Mouse (Mus musculus) spleen, adult 12 weeks (tissue): ENCODE data around the gene Rbm20.

Experiments used
- DNase-seq: peaks from one replicate; pipeline ENCODE4 v3.0.0; 2022; ENCODE audit warnings: low spot score

Rbm20 gene

GRCm38 (mm10) chr19:53671432-53671831 lies 5.7 kb upstream of the Rbm20 start:
- no peak for DNase-seq

GRCm38 (mm10) chr19:53674131-53674925 lies 2.8 kb upstream of the Rbm20 start:
- no peak for DNase-seq

- no peak for DNase-seq
Observed at GRCm38 (mm10) chr19:53676228-53676627, 878 bp upstream of the Rbm20 start.

GRCm38 (mm10) chr19:53679194-53679593 lies 2.1 kb downstream of the Rbm20 start:
- no peak for DNase-seq

GRCm38 (mm10) chr19:53679981-53680380 lies 2.9 kb downstream of the Rbm20 start:
- DNase-seq = no peak

GRCm38 (mm10) chr19:53682427-53682826 lies 5.3 kb downstream of the Rbm20 start:
- DNase-seq = no peak

- no peak for DNase-seq
Observed at GRCm38 (mm10) chr19:53687592-53687991, 10.5 kb downstream of the Rbm20 start.

GRCm38 (mm10) chr19:53690816-53691215 lies 13.7 kb downstream of the Rbm20 start:
- no peak for DNase-seq

- no peak for DNase-seq
Observed at GRCm38 (mm10) chr19:53694020-53694419, 16.9 kb downstream of the Rbm20 start.

- DNase-seq = no peak
Observed at GRCm38 (mm10) chr19:53696079-53696478, 19.0 kb downstream of the Rbm20 start.

- no peak for DNase-seq
Observed at GRCm38 (mm10) chr19:53696655-53697054, 19.5 kb downstream of the Rbm20 start.

- DNase-seq = no peak
Observed at GRCm38 (mm10) chr19:53697376-53698126, 20.4 kb downstream of the Rbm20 start.

GRCm38 (mm10) chr19:53699671-53700070 lies 22.6 kb downstream of the Rbm20 start:
- no peak for DNase-seq

GRCm38 (mm10) chr19:53701434-53701833 lies 24.3 kb downstream of the Rbm20 start:
- no peak for DNase-seq

GRCm38 (mm10) chr19:53704895-53705823 lies 28.1 kb downstream of the Rbm20 start:
- DNase-seq = peak; percentile 2

- DNase-seq = no peak
Observed at GRCm38 (mm10) chr19:53708401-53708800, 31.3 kb downstream of the Rbm20 start.

- no peak for DNase-seq
Observed at GRCm38 (mm10) chr19:53710861-53711260, 33.8 kb downstream of the Rbm20 start.

- DNase-seq = no peak
Observed at GRCm38 (mm10) chr19:53711261-53711890, 34.3 kb downstream of the Rbm20 start.

- no peak for DNase-seq
Observed at GRCm38 (mm10) chr19:53712297-53713025, 35.4 kb downstream of the Rbm20 start.

- no peak for DNase-seq
Observed at GRCm38 (mm10) chr19:53713364-53713763, 36.3 kb downstream of the Rbm20 start.

- no peak for DNase-seq
Observed at GRCm38 (mm10) chr19:53716469-53716868, 39.4 kb downstream of the Rbm20 start.
